Mouse (Mus musculus): ENCODE results near the gene Diras1. TPM values are rescaled to one million over a fixed set of nuclear protein-coding genes. Genes with fewer than 3 reads are reported as not detected.

Gene Diras1
- total and polyA plus RNA-seq, 3 experiments, result not detected

GRCm38 (mm10) chr10:81006005-81006677 is 19.3 kb downstream of the Diras1 start:
- dilution Hi-C loops (cut with MboI; ENCODE audit: extremely low pct_ligation_motif_present, extremely low pct_unique_long_range_greater_than_20kb, low sequenced_read_pairs), result no loop called here

GRCm38 (mm10) chr10:81001161-81001560 is 24.3 kb downstream of the Diras1 start:
- Histone ChIP-seq H3K9me3 (replicated peaks; ENCODE audit: low read length) (peaks cover 3% of the 10 kb centered on the region), H3K9ac (ENCODE audit: insufficient read depth, low read depth) (no peak overlapping the region), H3K79me2 (replicated peaks; ENCODE audit: control insufficient read depth, extremely low read depth, insufficient read depth, poor library complexity, severe bottlenecking) (no peaks in the 10 kb centered on the region), H3K4me2 (ENCODE audit: insufficient read depth, low read depth, poor library complexity, severe bottlenecking) (no peak overlapping the region), H3K4me3 (replicated peaks in 1 of 3; ENCODE audit: low read depth in 2 of 3, low read length in 2 of 3, poor library complexity in 1 of 3) (no peak overlapping the region), H3K27ac (ENCODE audit: insufficient read depth, low read depth) (no peak overlapping the region), H3K4me1 (ENCODE audit: control insufficient read depth in 1 of 2, insufficient read depth in 2 of 2) (peaks cover 12 to 37% of the 10 kb centered on the region in 2 experiments), H3K27me3 (replicated peaks) (peaks cover 67% of the 10 kb centered on the region), H3K36me3 (replicated peaks in 1 of 2; ENCODE audit: control insufficient read depth in 1 of 2, insufficient read depth in 1 of 2, low read length in 1 of 2) (no peaks in the 10 kb centered on the region)
- TF ChIP-seq ELF1 (IDR thresholded peaks at IDR 0.05; ENCODE audit: low read depth, low read length) (no peak), USF1 (IDR thresholded peaks at IDR 0.05; ENCODE audit: low read depth, low read length) (no peak), CTCF (conservative IDR thresholded peaks at IDR 0.05 in 1 of 2, IDR thresholded peaks at IDR 0.05 in 1 of 2; ENCODE audit: low read depth in 2 of 2, low read length in 2 of 2) (no peak), GABPA (IDR thresholded peaks at IDR 0.05; ENCODE audit: insufficient replicate concordance, low read depth, low read length) (no peak), TBP (conservative IDR thresholded peaks at IDR 0.05; ENCODE audit: low read depth, low read length) (no peak), EP300 (IDR thresholded peaks at IDR 0.05; ENCODE audit: low read length) (no peak)
- in situ Hi-C loops (cut with MboI; ENCODE audit: low pct_ligation_motif_present, low pct_unique_long_range_greater_than_20kb, low sequenced_read_pairs), result loop anchor here (5.0 kb wide), 1 partner anchor 41 kb away; no protein-coding TSS in a partner anchor
- DNase-seq (ENCODE audit: extremely low read depth), result no peak
- dilution Hi-C loops (cut with MboI; ENCODE audit: extremely low pct_ligation_motif_present, extremely low pct_unique_long_range_greater_than_20kb, low sequenced_read_pairs), result no loop called here

More at GRCm38 (mm10) chr10:81006005-81006677, 19.3 kb downstream of the Diras1 start:
- Histone ChIP-seq H3K9me3 (replicated peaks; ENCODE audit: low read length) (no peaks in the 10 kb centered on the region), H3K4me3 (replicated peaks in 1 of 3; ENCODE audit: low read depth in 2 of 3, low read length in 2 of 3, poor library complexity in 1 of 3) (no peak overlapping the region), H3K79me2 (replicated peaks; ENCODE audit: control insufficient read depth, extremely low read depth, insufficient read depth, poor library complexity, severe bottlenecking) (no peaks in the 10 kb centered on the region), H3K36me3 (replicated peaks in 1 of 2; ENCODE audit: control insufficient read depth in 1 of 2, insufficient read depth in 1 of 2, low read length in 1 of 2) (no peaks in the 10 kb centered on the region), H3K27me3 (replicated peaks) (peaks cover 78% of the 10 kb centered on the region), H3K4me2 (ENCODE audit: insufficient read depth, low read depth, poor library complexity, severe bottlenecking) (no peak overlapping the region), H3K9ac (ENCODE audit: insufficient read depth, low read depth) (no peak overlapping the region), H3K4me1 (ENCODE audit: control insufficient read depth in 1 of 2, insufficient read depth in 2 of 2) (peaks cover 4 to 12% of the 10 kb centered on the region in 2 experiments; a peak in 3 of 4 replicates), H3K27ac (ENCODE audit: insufficient read depth, low read depth) (no peak overlapping the region)
- TF ChIP-seq MXI1 (IDR thresholded peaks at IDR 0.05; ENCODE audit: low read depth, low read length), result no peak
- TF ChIP-seq HCFC1 (IDR thresholded peaks at IDR 0.05; ENCODE audit: low read depth, low read length), result no peak
- TF ChIP-seq ELF1 (IDR thresholded peaks at IDR 0.05; ENCODE audit: low read depth, low read length), result no peak
- TF ChIP-seq USF1 (IDR thresholded peaks at IDR 0.05; ENCODE audit: low read depth, low read length), result no peak
- no peak for TF ChIP-seq JUND (conservative IDR thresholded peaks at IDR 0.05; ENCODE audit: low read depth, low read length)
- TF ChIP-seq POLR2A (IDR thresholded peaks at IDR 0.05; ENCODE audit: low read depth, low read length), result no peak
- no peak for TF ChIP-seq MYC (IDR thresholded peaks at IDR 0.05; ENCODE audit: low read depth, low read length)
- no peak for TF ChIP-seq MAX (IDR thresholded peaks at IDR 0.05; ENCODE audit: low read length)
- no peak for TF ChIP-seq BHLHE40 (IDR thresholded peaks at IDR 0.05; ENCODE audit: low read depth, low read length)
- no peak for TF ChIP-seq ZC3H11A (IDR thresholded peaks at IDR 0.05; ENCODE audit: low read depth, low read length)
- TF ChIP-seq ZKSCAN1 (IDR thresholded peaks at IDR 0.05; ENCODE audit: borderline replicate concordance, low read depth, low read length), result no peak
- no peak for TF ChIP-seq MEF2A (IDR thresholded peaks at IDR 0.05; ENCODE audit: borderline replicate concordance, low read depth, low read length)
- no peak for TF ChIP-seq NELFE (IDR thresholded peaks at IDR 0.05; ENCODE audit: low read depth, low read length)
- TF ChIP-seq CHD2 (IDR thresholded peaks at IDR 0.05; ENCODE audit: low read length), result no peak
- TF ChIP-seq TBP (conservative IDR thresholded peaks at IDR 0.05; ENCODE audit: low read depth, low read length), result no peak
- TF ChIP-seq E2F4 (IDR thresholded peaks at IDR 0.05; ENCODE audit: insufficient replicate concordance, low read depth, low read length), result no peak
- no peak for DNase-seq (ENCODE audit: extremely low read depth)
- in situ Hi-C loops (cut with MboI; ENCODE audit: low pct_ligation_motif_present, low pct_unique_long_range_greater_than_20kb, low sequenced_read_pairs), result no loop called here
